Mouse (Mus musculus) adrenal gland, postnatal 25 days (tissue): ENCODE data around the gene Dda1. TPM values are rescaled to one million over a fixed set of nuclear protein-coding genes. Genes with fewer than 3 reads are reported as not detected.

Source experiments
- DNase-seq: peaks from one replicate; pipeline ENCODE4 v3.0.0; 2021; ENCODE audit warnings: mixed read lengths
- total RNA-seq: library from RNA; stranded (reverse); gene quantifications from 2 replicates; pipeline ENCODE4 v1.2.3, GENCODE M21; 2021

Gene Dda1
- total RNA-seq, 1 experiment from 2014 or later = 62.5 TPM

DNA sequence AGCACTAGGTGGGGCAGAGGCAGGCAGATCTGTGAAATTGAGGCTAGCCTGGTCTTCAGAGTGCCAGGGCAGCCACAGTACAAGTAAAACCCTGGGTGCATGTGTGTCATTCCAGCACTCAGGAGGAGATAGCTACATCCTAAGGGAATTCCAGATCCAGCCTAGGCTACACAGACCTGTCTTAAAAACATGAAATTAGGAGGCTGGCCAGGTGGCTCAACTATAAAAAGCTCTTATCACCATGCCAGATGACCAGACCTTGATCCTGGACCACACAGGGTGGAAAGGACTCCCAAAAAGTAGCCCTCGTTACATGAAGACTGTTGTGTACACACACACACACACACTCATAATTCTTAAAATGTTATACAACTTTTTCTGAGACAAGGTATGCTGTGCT, 998 bp upstream of the Dda1 start:
- no peak for DNase-seq

DNA sequence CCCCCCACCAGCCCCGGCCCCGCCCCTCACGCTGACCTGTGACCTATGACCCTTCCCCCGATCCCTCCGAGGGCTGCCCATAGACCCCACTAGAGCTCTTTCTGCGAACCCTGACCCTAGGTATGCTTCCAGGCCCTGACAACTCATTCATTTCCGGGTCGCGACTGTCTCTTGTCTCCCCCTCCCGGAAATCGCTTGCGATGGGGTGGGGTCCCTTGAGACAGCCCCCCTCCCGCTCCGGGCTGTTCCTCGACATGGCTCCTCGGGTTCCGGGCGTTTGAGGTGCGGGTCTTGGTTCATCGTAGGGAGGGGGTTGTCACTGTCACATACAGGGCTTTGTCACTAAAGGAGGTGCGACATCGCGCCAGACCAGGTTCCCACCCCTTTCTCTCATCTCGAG, 412 bp downstream of the Dda1 start:
- no peak for DNase-seq

DNA sequence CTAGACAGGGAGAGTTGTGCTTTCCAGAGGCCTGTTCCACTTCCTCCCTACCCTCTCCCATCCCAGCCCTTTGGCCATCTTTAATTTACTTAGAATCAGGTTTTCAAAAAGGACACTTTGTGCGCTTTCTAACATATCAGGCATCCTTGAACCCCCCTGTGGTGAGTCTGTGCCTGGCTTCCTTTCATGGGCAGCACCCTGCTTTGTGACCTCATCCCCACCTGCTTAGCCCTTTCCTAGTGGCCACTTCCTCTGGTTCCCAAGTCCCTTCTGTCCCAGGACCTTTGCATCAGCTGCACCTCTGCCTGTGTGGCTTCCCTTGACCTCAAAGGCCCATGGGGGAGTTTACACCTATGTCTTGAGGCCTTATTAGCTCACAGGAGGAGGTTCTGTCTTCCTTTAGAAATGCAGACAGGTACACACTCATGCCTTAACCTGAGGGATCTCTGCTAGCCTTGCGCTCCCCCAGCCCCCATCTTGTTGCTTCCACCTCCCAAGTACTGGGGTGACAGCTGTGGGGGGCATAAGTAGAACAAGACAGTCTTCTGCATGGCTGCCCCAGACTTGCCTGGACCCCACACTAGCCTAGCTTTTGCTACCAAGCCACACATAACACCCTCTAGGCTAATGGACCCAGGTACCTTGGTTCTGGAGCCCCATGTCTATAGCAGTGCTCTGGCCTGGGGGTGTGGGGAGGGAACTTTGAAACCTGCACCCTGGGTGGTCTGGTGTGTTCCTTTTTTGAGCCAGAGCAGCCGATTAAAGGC, 1.3 kb downstream of the Dda1 start:
- no peak for DNase-seq

DNA sequence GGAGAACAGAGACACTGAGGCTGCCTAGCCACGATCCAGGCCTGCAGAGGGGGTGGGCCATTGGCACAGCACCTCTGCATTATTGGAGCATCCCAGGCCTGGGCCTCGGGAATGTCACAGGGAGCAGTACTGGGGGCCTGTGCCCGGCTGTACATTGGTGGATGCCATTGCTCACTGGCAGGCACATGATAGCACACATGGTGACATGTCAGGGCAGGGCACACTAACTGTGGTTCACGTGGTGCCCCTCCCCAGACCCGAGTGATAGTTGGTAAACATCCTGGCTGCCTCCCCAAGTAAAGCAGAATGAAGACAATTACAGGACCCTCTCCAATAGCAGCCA, 1.9 kb downstream of the Dda1 start:
- no peak for DNase-seq

DNA sequence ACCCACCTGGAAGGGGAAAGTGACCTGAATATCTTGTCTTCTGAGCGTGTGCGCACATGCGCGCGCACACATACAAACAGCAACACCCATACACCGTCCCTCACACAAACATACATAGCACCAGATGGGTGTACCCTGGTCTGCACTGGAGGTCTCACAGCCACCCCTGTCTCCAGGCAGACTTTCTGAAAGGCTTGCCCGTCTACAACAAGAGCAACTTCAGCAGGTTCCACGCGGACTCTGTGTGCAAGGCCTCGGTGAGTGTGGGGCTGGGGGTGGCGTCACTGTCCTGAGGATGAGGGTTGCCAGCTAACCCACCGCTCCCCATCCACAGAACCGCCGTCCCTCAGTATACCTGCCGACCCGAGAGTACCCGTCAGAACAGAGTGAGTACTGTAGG, 2.9 kb downstream of the Dda1 start:
- no peak for DNase-seq

DNA sequence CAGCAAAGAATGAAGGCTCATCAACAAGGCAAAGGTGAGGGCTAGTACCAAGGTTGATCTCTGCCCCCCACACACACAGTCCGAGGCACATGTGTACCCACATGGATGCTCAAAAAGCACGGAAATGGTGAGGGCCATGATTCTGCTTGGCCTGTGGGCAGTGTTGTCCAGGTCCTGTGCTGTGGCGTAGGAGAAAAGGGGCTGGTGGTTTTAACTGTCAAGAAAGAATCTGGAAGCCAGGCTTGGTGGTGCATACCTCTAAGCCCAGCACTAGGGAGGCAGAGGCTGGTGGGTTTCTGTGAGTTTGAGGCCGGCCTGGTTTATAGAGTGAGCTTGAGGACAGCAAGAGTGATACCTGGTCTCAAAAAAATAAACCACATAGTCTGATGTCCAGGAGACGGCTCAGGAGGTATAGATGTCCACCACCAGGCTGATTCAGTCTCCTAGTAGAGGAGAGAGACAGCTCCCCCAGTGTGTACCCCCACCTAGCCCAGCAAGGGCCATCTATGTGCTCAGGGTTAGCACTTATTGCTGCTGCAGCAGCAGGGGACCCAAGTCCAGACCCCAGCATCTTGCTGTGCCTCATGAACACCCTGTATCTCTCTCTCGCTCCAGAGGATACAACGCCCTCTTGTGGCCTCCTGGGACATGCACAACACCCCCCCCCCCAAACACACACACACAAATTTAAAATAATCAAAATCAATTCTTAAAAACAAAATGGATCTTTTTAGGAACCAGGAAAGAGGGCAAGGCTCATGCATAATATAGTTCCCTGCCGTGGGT, 3.8 kb downstream of the Dda1 start:
- DNase-seq = no peak

DNA sequence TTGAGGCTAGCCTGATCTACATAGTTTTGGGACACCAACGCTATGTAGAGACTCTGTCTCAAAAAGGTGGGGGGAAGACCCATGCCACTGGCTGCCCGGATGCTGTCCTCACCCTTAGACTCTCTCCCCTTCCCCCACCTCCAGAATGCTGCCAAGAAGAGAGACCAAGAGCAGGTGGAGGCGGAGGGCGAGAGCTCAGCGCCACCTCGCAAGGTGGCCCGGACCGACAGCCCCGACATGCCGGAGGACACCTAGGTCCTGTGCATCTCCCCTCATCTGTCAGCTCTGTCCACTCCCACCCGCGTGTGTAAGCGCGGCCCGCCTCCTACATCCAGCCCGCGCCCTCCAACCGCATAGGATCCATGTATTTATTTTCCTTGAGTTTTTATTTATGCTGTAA, 5.3 kb downstream of the Dda1 start:
- DNase-seq = no peak

DNA sequence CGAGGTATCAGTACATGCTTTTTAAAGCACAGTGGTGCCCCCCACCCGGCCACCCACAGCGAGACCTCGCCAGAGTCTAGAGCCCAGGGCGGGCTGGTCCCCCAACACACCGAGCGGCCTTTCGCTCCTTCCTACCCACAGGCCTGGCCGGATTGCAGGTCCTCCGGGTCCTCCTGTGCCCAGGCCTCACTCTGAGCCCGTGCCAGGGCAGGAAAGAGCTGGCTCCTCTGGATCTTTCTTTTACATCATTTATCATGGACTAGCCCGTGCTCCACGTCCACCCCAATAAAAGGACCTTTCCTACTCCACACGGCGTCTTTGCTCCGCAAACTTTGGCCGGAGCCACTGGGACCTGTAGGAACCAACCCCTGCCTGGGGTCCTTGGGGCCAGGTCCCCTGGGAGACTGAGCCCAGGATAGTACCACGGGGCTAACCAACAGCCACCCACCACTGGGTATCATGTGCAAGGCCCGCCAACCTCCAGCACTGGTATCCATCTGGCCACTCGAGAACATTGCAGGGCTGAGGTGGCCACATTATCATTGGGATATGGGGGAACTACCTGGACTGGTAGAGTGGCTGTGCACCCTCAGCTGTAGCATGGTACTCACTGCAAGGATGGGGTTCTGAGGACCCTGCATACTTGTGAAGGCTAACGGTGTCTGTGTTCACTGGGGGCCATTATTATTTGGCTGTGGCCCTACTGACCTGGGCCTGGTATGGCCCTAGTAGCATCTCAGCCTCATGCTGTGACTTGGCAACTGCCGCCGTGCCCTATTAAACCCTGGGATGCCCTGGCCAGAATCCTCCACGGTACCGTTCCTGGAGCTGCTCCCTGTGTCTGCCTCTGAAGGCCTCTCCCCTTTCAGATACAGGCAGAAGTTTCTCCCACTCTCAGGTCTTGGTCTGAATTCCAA, 6.0 kb downstream of the Dda1 start:
- no peak for DNase-seq

DNA sequence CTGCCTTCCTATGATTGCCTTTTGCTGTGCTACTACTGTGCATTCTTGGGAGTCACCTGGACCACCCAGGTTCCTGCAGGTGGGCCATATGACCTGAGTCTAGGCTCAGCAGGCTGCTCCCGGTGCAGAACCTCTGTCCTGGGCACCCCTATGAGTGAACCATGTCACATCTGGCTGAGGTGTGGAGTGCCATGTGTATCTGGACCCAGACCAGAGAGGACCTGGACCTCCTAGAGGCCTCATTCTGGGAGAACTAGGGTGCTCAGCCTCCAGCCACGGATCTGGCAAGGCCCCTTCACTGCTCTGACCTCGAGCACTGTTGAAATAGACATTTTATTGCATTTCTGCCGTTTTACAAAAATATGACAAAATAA, 6.7 kb downstream of the Dda1 start:
- DNase-seq = no peak

DNA sequence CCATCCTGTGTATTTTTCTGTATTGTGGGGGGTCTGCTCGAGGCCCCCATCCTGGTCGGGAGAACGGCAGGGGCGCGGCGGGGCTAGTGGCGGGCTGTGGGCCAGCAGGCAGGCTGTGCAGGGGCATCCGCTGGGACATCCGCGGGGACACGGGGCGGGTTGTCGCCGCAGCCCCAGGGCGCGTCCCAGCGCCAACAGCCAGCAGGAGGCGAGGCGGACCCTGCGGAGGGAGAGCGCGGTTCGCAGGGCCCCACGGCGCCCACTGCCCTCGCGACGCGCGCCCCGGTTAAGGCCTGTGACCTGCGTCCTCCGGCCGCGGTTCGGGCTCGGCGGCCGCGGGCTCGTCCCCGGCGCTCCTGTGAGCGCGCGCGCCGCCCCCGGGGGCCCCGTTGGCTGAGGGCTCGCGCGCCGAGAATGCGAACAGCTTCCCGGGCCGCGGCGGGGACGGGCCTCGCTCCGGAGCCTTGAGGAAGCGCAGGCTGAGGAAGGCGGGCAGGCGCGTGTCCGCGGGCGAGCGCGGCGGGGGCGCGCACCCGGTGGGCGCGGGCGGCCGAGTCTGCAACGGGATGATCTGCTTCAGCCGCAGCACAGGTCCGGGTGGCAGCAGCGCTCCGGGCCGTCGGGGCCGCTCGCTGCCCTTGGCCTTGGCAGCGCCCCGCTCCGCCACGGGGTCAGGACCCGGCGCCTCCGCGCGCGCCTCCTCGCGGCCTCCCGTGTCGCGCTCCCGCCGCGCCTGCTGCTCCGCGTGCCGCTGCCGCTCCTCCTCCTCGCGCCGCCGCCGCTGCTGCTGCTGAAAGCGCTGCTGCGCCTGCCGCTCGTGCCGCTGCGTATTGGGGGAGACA, 7.3 kb downstream of the Dda1 start:
- DNase-seq = peak; percentile 91

DNA sequence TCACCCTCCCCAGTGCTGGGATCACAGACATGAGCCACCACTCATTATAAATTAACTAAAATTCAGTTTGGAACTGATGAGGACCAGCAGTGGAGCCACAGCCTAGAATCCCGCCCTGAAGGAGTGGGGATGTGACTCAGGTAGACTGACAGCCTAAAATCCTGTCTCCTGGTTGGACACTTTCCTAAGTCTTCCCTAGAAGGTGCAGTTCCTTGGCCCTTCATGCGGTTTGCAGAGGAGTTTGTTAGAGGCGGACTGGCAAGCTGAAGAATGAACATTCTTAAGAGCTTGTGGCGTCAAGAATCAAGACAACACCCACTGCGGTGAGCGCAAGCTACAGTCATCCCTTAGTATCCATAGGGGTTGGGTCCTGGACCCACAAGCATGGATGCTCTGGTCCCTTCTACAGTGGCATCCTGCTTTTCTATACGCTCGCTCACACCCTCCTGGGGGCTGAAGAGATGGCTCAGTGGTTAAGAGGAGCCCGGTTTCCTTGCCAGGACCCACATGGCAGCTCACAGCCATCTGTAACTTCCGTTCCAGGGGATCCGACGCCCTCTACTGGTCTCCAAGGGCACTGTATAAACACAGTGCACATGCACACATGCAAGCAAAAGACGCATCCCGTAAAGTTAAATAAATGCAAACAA, 8.3 kb downstream of the Dda1 start:
- no peak for DNase-seq

DNA sequence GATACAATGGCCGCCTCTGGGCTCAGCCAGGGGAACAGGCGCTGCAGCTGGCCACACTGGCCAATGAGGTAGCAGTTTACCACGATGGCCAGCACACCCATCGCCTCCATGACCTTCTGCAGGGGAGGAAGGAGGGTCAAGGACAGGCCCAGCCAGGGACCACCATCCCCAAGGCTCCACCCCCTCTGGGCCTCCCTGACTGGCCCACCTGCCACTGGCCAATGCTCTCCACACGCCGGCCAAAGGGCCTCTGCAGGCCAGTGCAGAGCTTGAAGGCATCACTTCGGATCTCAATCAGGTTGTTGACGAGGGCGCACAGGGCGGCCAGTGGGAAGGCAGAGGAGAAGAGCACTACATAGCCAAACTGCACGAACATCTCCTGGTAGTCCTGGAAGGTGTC, 9.9 kb downstream of the Dda1 start:
- no peak for DNase-seq

DNA sequence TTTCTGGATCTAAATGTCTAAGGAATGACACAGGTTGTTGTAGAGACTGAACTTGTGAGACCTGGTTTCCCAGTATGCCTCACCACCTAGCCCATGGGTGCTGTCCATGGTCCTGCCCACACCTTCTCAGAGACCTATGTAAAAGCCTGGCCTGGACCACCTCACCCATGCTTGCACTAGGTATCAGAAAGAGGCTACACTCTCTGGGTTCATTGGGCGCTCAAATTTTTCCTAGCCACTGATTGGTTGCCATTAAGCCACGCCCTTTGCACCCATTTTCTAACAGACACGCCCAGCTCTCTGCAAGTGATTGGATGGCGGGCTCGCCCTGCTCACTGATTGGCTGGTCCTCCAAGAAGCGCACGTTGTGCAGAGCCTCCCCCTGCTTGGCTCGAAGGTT, 14.9 kb downstream of the Dda1 start:
- DNase-seq = peak; percentile 45

DNA sequence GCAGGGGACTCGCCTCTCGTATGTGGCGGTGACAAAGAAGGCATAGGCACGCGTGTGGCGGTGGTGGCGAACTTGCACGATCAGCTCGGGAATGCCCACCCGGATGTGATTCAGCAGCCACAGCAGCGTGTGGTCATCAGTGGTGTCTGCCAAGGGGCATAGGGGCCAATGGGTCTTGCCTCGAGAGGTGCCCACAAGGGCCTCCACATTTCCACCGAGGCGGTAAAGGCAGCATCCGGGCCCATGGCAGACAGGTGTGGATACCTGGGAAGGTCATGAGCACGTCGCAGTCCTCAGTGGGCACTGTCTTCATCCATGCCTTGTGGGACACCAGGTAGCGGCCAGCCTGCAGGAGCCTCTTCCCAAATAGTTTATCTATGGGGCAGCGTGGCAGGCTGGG, 15.7 kb downstream of the Dda1 start:
- DNase-seq = no peak

DNA sequence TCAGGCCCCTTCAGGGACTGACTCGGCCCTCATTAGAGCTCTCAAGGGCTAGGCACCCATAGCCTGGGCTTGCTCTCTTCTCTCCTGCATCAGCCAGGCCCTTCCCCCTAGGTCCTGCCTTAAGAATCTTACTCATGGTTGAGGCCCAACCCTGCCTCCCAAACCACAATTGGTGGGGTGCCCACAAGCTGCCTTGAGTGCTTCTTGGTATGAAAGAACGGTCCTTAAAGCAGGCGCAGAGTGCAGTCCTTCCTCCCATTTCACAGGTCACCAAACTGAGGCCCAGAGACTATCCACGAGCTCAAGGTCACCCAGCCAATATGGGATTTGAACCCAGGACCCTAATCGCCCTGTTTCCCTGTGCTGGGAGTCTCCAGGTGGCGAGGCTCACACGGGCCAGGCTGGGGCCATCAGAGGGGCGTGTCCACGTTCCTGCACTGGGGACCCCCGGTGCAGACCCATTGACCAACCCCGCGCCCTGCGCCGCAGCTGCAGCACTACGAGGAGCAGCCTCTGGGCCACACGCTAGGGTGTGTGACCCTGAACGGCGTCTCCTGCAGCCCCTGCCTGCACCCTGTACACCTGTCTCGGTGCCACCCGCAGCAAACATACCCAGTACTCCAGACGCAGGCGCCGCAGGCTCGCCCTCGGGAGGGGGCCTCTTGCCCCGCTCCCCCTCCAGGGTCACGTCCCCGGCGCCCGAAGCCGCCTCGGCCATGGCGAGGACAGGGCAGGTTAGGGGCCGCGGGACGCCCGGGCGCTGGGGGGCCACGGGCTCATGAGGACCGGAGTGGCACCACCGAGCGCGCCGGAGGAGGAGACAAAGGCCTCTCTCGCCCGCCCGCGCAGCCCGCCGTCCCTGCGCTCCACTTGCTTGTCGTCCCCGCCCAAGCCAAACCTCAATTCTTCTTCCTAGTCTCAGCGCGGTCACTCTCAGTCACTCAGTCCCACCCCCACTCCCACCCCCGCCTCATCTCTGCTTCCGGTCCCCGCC, 16.4 kb downstream of the Dda1 start, which contains the start of gene Ano8:
Gene Ano8 (minus strand): TSS at position 822 of the 994 bp plus-strand sequence.
- peak; percentile 86 for DNase-seq

DNA sequence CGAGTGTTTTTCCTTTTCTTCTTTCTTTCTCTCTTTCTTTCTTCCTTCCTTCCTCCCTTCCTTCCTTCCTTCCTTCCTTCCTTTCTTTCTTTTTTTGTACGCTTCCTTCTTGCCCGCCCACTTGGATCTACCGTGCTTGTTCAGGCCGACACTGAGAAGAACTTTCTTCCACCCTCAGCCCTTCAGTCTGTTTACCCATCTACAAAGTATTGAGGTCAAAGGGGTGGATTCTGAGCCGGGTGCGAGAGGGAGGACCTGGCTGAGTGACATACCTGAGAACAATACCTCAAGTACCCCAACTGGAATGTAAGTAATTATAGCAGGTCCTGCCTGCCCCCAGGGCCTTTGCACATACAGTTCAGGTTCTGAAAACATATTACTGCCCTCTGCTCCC, 17.1 kb downstream of the Dda1 start:
- DNase-seq = no peak

DNA sequence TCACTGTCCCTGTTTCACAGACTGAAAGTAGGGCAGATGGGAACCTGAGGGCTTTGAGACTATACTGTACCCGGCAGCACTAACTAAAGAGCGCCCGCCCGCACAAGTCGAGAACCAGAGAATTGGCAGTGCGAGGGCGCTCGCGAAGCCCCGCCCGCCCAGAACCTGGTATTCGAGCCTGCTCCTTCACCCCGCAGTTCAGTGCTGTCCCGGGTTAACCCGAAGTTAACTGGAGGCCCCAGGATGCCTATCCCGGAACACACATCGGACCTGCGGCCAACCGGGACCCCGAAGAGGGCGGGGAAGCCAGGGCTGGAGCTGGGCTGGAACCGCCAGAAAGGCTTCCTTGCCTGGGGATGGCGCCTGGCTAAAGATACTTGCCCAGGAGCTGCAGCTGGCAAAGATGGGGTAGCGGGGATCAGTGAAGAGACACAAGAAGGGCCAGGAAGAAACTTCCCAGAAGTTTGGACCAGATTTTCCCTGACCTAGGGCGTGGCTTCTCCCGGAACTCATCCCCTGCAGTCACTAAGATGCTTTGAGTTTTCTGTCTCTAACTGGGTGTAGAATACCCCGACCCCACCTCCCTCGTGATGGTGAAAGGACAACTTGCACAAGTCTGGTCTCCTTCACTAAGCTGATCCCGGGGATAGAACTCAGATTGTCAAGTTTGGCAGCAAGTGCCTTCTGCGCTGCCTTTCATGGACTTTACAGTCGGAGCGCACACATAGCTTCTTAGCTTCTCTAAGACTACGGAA, 18.9 kb downstream of the Dda1 start, which contains the start of gene Gtpbp3:
Gene Gtpbp3 (plus strand): TSS at position 413 of the 755 bp plus-strand sequence.
- peak; percentile 82 for DNase-seq

DNA sequence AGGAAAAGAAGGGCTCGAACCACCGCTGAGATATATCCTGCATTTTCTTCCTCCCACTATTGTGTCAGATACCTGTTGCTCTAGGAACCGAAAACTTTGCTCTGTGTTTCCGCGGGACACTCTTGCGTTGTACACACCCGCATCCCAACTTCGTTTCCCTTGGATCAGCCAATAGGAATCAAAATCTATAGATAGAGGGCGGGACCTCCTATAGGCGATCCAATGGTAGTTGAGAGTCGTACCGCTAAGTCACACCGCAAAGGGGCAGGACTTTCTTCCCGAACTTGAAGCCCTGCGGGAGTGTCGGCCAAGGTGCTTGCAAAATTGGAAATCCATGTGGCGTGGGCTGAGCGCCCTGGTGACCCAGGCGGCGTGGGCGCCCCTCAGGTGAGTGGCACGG, 19.5 kb downstream of the Dda1 start:
- peak; percentile 79 for DNase-seq

DNA sequence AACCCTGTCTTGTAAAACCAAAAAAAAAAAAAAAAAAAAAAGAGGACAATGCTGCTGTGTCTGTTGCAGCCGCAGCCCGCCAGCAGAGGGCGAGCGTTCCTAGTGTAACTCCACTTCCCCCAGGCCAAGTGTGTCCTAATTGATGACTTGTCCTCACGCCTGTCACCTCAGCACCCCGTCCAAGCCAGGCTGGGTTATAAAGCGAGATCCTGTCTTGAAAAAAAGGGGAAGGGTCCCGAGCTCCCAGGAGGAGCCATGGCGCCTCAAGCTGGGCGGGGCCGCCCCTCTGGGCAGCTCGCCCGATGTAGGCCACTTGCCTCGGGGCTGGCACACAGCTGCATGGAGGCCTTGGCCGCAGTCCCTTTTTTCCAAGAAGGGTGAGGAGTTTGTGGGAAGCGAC, 26.0 kb downstream of the Dda1 start:
- peak; percentile 91 for DNase-seq
